Mouse (Mus musculus) c-Kit-negative CD71-positive TER-119-positive erythroid progenitor cells, embryonic 14.5 days (primary cell): ENCODE data around the gene Il22ra2.
A peak's percentile ranks its signal among the peaks of the same experiment; 100 is the strongest.

Experiments
- DNase-seq: peaks from one replicate; pipeline ENCODE4 v3.0.0-alpha.2; 2013; ENCODE audit warnings: low read depth, low spot score

The Il22ra2 gene

GRCm38 (mm10) chr10:19600093-19600420 is 21.7 kb upstream of the Il22ra2 start:
- no peak for DNase-seq

- DNase-seq, result peak; percentile 35
Measured at GRCm38 (mm10) chr10:19601502-19601901, 20.3 kb upstream of the Il22ra2 start.

GRCm38 (mm10) chr10:19603231-19603630 is 18.6 kb upstream of the Il22ra2 start:
- DNase-seq, result no peak

- DNase-seq, result no peak
Measured at GRCm38 (mm10) chr10:19609125-19609524, 12.7 kb upstream of the Il22ra2 start.

GRCm38 (mm10) chr10:19611616-19612015 is 10.2 kb upstream of the Il22ra2 start:
- no peak for DNase-seq

GRCm38 (mm10) chr10:19613111-19613753 is 8.6 kb upstream of the Il22ra2 start:
- no peak for DNase-seq

GRCm38 (mm10) chr10:19619736-19620135 is 2.1 kb upstream of the Il22ra2 start:
- no peak for DNase-seq

- no peak for DNase-seq
Measured at GRCm38 (mm10) chr10:19624617-19625016, 2.8 kb downstream of the Il22ra2 start.

GRCm38 (mm10) chr10:19627342-19627741 is 5.5 kb downstream of the Il22ra2 start:
- DNase-seq, result no peak

GRCm38 (mm10) chr10:19627748-19628147 is 6.0 kb downstream of the Il22ra2 start:
- DNase-seq, result no peak

GRCm38 (mm10) chr10:19631616-19632195 is 9.9 kb downstream of the Il22ra2 start:
- no peak for DNase-seq

- no peak for DNase-seq
Measured at GRCm38 (mm10) chr10:19638851-19639250, 17.1 kb downstream of the Il22ra2 start.

GRCm38 (mm10) chr10:19639630-19640029 is 17.8 kb downstream of the Il22ra2 start:
- no peak for DNase-seq

- no peak for DNase-seq
Measured at GRCm38 (mm10) chr10:19645119-19645518, 23.3 kb downstream of the Il22ra2 start.

- DNase-seq, result no peak
Measured at GRCm38 (mm10) chr10:19657426-19657825, 35.6 kb downstream of the Il22ra2 start.

GRCm38 (mm10) chr10:19659953-19660352 is 38.2 kb downstream of the Il22ra2 start:
- DNase-seq, result no peak

GRCm38 (mm10) chr10:19668973-19669372 is 47.2 kb downstream of the Il22ra2 start:
- no peak for DNase-seq

- DNase-seq, result no peak
Measured at GRCm38 (mm10) chr10:19672015-19672414, 50.2 kb downstream of the Il22ra2 start.

- DNase-seq, result no peak
Measured at GRCm38 (mm10) chr10:19673146-19673545, 51.3 kb downstream of the Il22ra2 start.
